Mouse (Mus musculus): ENCODE measurements at regions not wholly inside any gene's neighbourhood (a gene's known extent, or its start where the extent isn't known, plus 50 kb on each side); places are given as distances from the start of the nearest gene placed in this dataset.

DNA sequence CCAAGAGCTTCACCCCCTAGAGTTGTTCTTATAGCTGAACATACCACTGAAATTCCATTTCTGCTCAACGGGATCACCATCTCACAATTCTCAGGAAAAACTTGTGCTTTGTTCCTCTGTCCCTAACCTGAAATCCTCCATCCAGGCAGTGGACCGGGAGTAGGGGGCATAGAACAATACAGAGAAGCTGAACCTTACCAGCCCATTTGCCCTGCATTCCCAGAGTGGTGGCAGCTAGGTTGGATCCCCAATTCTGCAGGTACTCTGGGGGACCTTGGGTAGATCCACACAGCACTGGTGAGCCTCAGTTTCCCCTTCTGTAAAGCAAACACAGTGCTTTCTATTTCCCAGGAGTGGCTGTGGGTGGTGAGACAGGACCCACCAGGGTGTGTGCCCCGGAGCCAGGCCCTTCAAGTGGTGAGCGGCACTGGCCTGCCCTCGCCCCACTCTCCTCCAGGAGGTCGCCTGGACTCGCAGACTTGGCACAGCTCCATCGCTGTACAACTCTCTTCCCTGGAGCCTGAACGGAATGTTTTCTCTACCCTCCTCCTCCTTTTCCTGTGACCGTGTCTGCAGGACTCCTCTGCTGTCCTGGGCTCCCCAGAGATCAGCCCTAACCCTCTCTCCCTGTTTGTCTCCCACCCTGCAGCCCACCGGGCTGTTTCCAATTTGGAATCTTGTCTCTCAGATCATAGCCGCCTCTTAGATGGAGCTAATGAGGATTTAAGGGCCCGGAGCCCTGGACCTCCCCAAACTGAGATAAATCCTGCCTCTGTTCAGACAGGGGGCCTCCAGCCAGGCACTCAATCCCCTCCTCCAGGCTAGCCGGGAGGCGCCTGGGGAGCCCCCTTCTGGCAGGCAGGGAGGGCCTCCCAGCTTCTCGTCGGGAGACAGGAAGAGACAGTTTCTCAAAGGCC is 52.3 kb upstream of the Cux1 start:
- intact Hi-C loops (cut with DNase I) = no loop called here
- DNase-seq = no peak

DNA sequence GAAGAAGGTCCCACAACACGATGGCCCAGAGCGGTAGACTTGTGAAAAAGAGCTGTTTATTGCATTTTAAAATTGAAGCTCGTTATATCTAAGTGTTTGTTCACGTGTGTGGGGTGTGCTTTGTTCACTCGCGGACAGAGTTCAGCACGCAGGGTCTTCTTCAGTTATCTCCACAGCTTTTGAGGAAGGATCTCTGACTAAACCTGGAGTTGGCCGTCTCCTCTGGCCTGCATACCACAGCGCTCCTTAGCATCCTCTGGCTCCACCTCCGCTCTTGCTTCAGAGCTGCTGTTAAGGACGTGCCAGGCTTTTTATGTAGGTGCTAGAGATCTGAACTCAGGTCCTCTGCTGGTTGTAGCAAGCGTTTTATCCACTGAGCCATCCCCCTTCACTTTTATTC is 52.9 kb upstream of the Cux1 start:
- no peak for DNase-seq
- intact Hi-C loops (cut with DNase I) = no loop called here

- no peak for DNase-seq
- intact Hi-C loops (cut with DNase I) = loop anchor here (2.0 kb wide), 1 partner anchor 55 kb away; the partner anchor contains the start of gene Cux1
These were observed 54.2 kb upstream of the Cux1 start for GRCm38 (mm10) chr5:136621336-136622125.

DNA sequence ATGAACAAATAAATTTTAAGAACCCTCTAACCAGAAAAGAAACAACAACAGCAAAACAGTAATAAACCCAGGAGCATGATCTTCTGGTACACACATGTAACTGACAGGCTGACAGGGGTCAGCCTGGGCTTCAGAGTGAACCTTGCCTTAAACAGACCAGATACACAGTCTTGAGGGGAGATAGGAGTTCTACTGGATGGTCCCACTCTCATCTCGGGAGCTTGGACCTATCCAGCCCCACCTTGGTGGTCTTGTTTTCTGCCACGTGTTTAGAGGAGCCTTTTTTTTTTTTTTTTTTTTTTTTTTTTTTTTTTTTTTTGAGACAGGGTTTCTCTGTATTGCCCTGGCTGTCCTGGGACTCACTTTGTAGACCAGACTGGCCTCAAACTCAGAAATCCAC is 54.9 kb upstream of the Cux1 start:
- DNase-seq = no peak
- intact Hi-C loops (cut with DNase I) = loop anchor here (2.0 kb wide), 1 partner anchor 55 kb away; the partner anchor contains the start of gene Cux1

- intact Hi-C loops (cut with DNase I) = loop anchor here (2.0 kb wide), 1 partner anchor 56 kb away; the partner anchor contains the start of gene Cux1
- peak; percentile 59 for DNase-seq
These were observed 55.6 kb upstream of the Cux1 start for GRCm38 (mm10) chr5:136622721-136623542.

DNA sequence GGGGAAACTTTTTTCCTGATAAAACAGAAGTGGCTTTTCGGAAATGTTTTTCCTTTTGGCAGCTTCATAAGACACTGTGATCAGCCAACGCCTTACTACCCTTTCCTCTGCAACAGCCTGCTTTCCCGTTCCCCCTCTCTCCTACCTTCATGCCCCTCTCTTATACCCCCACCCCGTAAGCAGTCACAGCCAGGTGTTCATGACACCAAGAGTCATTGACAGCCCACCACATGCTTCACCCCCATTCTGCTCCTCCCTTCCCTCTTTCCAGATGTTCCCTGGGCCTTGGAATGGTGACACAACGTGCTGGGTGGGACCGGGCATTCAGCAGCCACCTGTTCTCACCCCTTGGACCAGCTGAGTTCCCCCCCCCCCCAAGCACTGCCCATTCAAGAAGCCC is 56.5 kb upstream of the Cux1 start:
- intact Hi-C loops (cut with DNase I) = loop anchor here (2.0 kb wide), 1 partner anchor 57 kb away; the partner anchor contains the start of gene Cux1
- no peak for DNase-seq

DNA sequence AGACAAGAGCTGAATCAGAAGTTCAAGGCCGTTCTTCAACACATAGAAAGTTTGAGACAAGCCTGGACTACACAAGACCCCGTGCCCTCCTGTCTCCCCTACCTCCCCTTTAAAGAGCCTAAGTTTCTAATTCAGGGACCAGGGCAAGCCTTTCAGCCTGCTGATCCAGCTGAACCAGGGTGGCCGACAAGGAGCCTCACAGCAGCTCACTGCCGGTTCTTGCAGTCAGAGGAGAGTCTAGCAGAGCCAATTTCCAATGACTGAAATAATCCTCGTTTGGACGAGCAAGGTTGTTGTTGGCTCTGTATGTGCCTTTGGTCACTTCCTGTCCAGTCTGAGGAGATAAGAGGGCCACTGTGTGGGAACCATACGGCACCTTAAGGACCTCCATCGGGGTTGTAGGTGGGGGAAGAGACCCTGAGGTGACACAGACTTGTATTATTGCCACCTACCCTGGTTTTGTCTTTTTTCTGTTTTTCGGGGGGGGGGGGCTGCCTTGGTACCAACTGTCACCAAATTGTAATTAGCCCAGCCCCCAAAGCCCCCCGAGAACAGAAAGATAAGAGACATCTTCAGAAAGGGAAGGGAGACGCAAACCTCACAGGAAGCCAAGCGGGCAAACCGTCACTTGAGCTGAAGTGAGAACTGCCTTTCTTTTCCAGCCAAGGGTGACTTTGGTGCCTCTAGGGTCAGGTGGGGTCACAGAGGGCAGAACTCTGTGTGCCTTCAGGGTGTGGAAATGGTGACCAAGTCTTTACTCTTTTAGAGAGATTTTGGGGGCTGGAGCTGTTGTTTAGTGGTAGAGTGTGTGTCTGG is 58.1 kb upstream of the Cux1 start:
- intact Hi-C loops (cut with DNase I) = no loop called here
- no peak for DNase-seq

- no peak for DNase-seq
- intact Hi-C loops (cut with DNase I) = no loop called here
These were observed 59.0 kb upstream of the Cux1 start for GRCm38 (mm10) chr5:136626142-136626771.

DNA sequence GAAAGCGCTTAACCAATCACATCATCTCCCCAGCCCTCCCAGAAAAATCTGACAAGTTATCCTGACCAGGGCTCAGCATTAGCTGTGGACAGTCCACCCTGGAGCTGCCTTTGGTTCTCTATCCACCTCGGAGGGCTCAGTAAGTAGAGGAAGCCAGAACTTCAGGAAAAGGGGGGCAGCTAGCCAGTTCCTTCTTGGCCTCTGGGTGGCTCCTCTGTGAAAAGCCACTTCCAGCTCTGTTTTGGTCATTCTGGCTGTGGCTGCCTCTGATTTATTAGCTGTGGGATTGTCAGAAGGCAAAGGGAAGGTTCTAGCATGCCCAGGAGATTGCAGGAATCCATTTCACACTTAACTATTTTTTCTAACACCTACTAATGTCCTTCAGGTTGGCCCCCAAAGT is 59.6 kb upstream of the Cux1 start:
- intact Hi-C loops (cut with DNase I) = no loop called here
- no peak for DNase-seq

GRCm38 (mm10) chr5:136627671-136628292 is 60.5 kb upstream of the Cux1 start:
- intact Hi-C loops (cut with DNase I) = no loop called here
- DNase-seq = peak; percentile 43

DNA sequence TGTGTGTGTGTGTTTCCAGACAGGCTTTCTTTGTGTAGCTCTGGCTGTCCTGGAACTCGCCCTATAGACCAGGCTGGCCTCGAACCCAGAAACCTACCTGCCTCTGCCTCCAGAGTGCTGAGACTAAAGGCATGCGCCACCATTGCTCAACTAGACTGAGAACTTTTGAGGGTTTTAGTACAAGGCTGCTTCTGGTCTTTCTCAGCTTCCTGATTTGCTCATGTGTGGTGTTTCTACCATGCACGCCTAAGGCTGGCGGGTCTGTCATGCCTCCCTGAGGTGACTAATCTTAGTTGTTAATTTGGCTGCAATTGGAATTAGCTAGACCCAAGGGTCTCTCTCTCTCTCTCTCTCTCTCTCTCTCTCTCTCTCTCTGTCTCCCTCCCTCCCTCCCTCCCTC is 61.2 kb upstream of the Cux1 start:
- intact Hi-C loops (cut with DNase I) = no loop called here

DNA sequence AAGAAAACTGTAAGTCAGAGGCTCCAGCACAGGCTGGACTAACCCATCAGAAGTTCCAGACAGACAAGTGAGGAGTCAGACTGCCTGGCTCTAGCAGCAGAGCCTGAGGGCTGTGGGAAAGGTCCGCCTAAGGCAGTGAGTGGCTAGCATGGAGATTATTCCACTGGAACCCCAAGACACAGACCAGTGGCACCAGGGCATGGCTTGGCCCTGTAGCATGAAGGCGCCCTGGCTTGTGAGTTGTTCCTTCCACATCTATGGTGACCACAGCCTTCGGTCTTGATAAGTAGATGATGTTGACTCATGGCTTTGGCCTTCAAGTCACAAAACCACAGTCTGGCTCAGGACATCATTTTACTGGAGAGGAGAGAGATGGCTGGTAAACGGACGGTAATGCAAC is 60.7 kb upstream of the Myl10 start:
- DNase-seq = no peak
- intact Hi-C loops (cut with DNase I) = no loop called here

More for the DNA sequence above, 61.2 kb upstream of the Cux1 start:
- no peak for DNase-seq

GRCm38 (mm10) chr5:136633901-136634300 is 59.0 kb upstream of the Myl10 start:
- DNase-seq = no peak
- intact Hi-C loops (cut with DNase I) = no loop called here

DNA sequence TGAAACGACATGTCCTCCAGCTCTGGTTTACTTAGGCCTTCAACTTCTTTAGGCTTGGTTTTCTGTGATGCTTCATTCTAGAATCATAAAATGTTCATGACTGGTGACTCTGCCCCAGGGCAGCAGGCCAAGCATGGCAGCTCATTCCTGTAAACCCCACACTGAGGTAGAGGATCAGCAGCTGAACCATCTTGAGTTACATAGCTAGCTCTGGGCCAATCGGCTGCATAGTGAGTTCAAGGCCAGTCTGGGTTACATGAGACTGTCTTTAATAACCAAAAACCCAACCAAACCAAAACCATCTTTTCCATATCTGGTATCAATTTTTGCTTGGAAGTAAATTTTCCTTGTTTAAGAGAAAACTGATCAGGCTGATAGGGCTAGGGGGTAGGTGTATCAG is 57.8 kb upstream of the Myl10 start:
- no peak for DNase-seq
- intact Hi-C loops (cut with DNase I) = no loop called here

DNA sequence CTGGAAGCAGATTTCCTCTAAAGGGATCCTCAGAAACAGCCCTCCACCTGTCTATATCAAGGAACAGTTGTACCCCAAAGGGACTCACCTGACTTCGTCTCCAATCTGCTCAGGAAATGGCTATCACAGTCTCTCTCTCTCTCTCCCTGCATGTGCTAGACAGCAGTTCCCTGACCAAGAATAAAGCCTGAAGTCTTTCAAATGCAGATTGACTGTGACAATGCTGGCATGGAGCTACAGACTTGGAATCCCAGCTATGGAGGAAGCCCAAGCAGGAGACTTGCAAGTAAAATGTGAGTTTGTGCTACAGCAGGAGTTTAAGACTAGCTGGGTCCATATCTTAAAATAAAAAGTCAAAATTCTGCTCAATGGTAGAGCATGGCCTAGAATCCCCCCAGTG is 56.5 kb upstream of the Myl10 start:
- intact Hi-C loops (cut with DNase I) = no loop called here
- DNase-seq = no peak

- intact Hi-C loops (cut with DNase I) = no loop called here
- DNase-seq = no peak
These were observed 55.1 kb upstream of the Myl10 start for GRCm38 (mm10) chr5:136637872-136638271.

- intact Hi-C loops (cut with DNase I) = no loop called here
- no peak for DNase-seq
These were observed 51.9 kb upstream of the Myl10 start for GRCm38 (mm10) chr5:136640871-136641619.

DNA sequence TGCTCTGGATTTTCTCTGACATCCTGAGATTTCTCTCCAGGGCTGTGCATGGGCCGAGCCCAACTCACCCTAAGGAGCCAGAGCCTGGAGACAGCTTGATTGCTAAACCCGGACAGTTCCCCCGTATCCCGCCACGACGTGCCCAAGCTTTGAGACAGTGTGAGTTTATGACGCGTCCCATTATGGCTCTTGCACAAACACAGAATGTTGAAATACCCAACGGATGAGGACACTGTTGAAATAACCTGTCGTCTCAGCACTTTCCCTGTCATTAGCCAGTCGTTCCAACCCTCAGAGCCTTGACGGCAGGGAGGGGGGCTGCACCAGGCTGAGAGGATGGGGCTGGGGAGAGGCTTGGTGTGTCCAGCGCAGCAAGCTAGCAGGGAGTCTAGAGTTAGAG is 50.7 kb upstream of the Myl10 start:
- no peak for DNase-seq
- intact Hi-C loops (cut with DNase I) = no loop called here

Measured in left cerebral cortex, postnatal 4 days (tissue).